15 mouse cellular contexts compared by ENCODE assay signal in genomic region chr16:93744804-93745340, GRCm38 (mm10). TPM values are rescaled to one million over a fixed set of nuclear protein-coding genes. Genes with fewer than 3 reads are reported as not detected.
DNase-seq lines count a peak whose midpoint lies in the region; ATAC-seq and TF ChIP-seq lines count a peak whose summit lies in the region.
"Had no signal": no experiment of that assay in that cellular context is flagged by ENCODE, and none has a peak within 500 bp of the region (broad histone marks: within the 10 kb centered on the region; RNA-seq: fewer than 3 reads in every experiment).

No protein-coding gene starts in this region.

- no peaks in the 10 kb centered on the region; the same call in 1 of the 2 replicates for H3K36me3 ChIP-seq in liver, adult 2 months (ENCODE audit: control insufficient read depth, insufficient read depth, low read length)
- H3K36me3 ChIP-seq in midbrain, embryonic 16.5 days (ENCODE audit: control insufficient read depth, insufficient read depth, low read length): peaks cover 4% of the 10 kb centered on the region

- H3K9ac ChIP-seq in liver, adult 2 months (ENCODE audit: low read depth, low read length): peak overlapping the region; percentile 44
- no peak overlapping the region for H3K9ac ChIP-seq in midbrain, embryonic 16.5 days (ENCODE audit: low read depth, low read length)

- no peak for TF ChIP-seq POLR2A in liver, adult 2 months (IDR thresholded peaks at IDR 0.05; ENCODE audit: extremely low read depth, insufficient read depth, low read length)

- H3K27me3 ChIP-seq in liver, adult 2 months (ENCODE audit: control insufficient read depth, insufficient read depth, low read length): no peaks in the 10 kb centered on the region
- H3K27me3 ChIP-seq in midbrain, embryonic 16.5 days (ENCODE audit: control insufficient read depth, insufficient read depth, low read depth, low read length): no peaks in the 10 kb centered on the region

- no peak for TF ChIP-seq CTCF in liver, adult 2 months (IDR thresholded peaks at IDR 0.05; ENCODE audit: low read depth, low read length)

- no peak overlapping the region for H3K4me2 ChIP-seq in midbrain, embryonic 16.5 days (ENCODE audit: low read length)

- H3K27ac ChIP-seq in liver, adult 2 months (replicated peaks; ENCODE audit: insufficient read depth, low read depth, low read length): peak overlapping the region; percentile 20; the same call in 1 of the 2 replicates
- H3K27ac ChIP-seq in midbrain, embryonic 16.5 days (ENCODE audit: low read length): no peak overlapping the region

- no peaks in the 10 kb centered on the region for H3K79me2 ChIP-seq in liver, adult 2 months (ENCODE audit: control insufficient read depth, insufficient read depth, low read length)

- whole genome bisulfite sequencing in liver, adult 2 months: 25% methylated on average over 10 of the region's 10 CpGs
- 83% methylated on average over 10 of the region's 10 CpGs for WGBS in midbrain, embryonic 16.5 days

- no peaks in the 10 kb centered on the region for H3K9me3 ChIP-seq in midbrain, embryonic 16.5 days (replicated peaks; ENCODE audit: control insufficient read depth, low read length, poor library complexity, severe bottlenecking)

- ATAC-seq in megakaryocyte progenitor cell, adult 5-6 weeks (replicated peaks; ENCODE audit: poor library complexity): peak; percentile 87
- ATAC-seq in midbrain, embryonic 16.5 days: no peak
- ATAC-seq: CD4-positive, CD25-positive, alpha-beta regulatory T cell, adult 4 months had no signal

- peaks cover 27% of the 10 kb centered on the region for H3K4me1 ChIP-seq in liver, adult 2 months (ENCODE audit: control insufficient read depth, insufficient read depth, low read length)
- no peaks in the 10 kb centered on the region for H3K4me1 ChIP-seq in midbrain, embryonic 16.5 days (ENCODE audit: control insufficient read depth, insufficient read depth, low read length)

- peak; percentile 53 for DNase-seq in MEL-GATA-1-ER (ENCODE audit: extremely low read depth, low read depth)
- DNase-seq in c-Kit-positive CD71-positive TER-119-negative erythroid progenitor cells, embryonic 14.5 days (ENCODE audit: low read depth): peak; percentile 67
- peak; percentile 92 for DNase-seq in liver, adult 2 months (ENCODE audit: extremely low read depth, low read depth, low spot score)
- DNase-seq in ovary, adult 18-20 months (ENCODE audit: low spot score): no peak
- no peak for DNase-seq in right cerebral cortex, adult 2 months (ENCODE audit: low spot score in 2 of 2)
- DNase-seq: cerebellum, adult 9-11 months; heart, adult 18-20 months; heart, postnatal 10 days; kidney, postnatal 14 days; left cerebral cortex, postnatal 4 days; midbrain, embryonic 14.5 days; right cerebral cortex, postnatal 4 days had no signal

- no peak overlapping the region for H3K4me3 ChIP-seq in liver, adult 2 months (ENCODE audit: insufficient read depth, low read depth, low read length)
- H3K4me3 ChIP-seq in midbrain, embryonic 16.5 days (ENCODE audit: low read depth, low read length): no peak overlapping the region

RNA-seq across cellular contexts. Expression of gene Dop1b, which starts 33.2 kb away (rescaled TPM):
- 12.1 and 33.2 TPM in 2 replicates for total RNA-seq in liver, adult 2 months (2014; rRNA removed)
- 30.3 TPM in 2 replicates for polyA plus RNA-seq in liver, adult 2 months (2012; rRNA removed)
- total RNA-seq in megakaryocyte progenitor cell, adult 5-6 weeks (2015): 8.6 and 9.7 TPM in 2 replicates
- 4.7 and 5.8 TPM in 2 replicates for total RNA-seq in megakaryocyte progenitor cell, adult 5-6 weeks (2017)
- polyA plus RNA-seq in midbrain, embryonic 16.5 days (2015; fragmentation: Nextera tagmentation; extraction: Ambion mirVana): 41.0 and 42.0 TPM in 2 replicates

Comparison
In these comparisons a context has a peak if more than half of its experiments do, and no peak if none do; other contexts are left out.
1. DNase-seq: peak in MEL-GATA-1-ER (single experiment), c-Kit-positive CD71-positive TER-119-negative erythroid progenitor cells, embryonic 14.5 days (single experiment) and liver, adult 2 months (single experiment); none in ovary, adult 18-20 months (single experiment) and right cerebral cortex, adult 2 months (0 of 2).